Mouse (Mus musculus) forebrain, embryonic 16.5 days (tissue): Measurements from ENCODE around the gene Mindy3. TPM values are rescaled to one million over a fixed set of nuclear protein-coding genes. Genes with fewer than 3 reads are reported as not detected.
"Not testable (repeated sequence)": the region's sequence is repeated elsewhere in the genome, so short reads cannot be mapped to it uniquely, and the experiment has no call there.

Source experiments
- ATAC-seq: fragments of 200-750 bp; cut with Nextera tagmentation; 2 replicates; pipeline ENCODE4 v1.8.0; 2017; ENCODE audit warnings: mild to moderate bottlenecking, moderate library complexity
- H3K27ac ChIP-seq: fragments of 300-500 bp; sonication (generic); 2 replicates; pipeline ENCODE4 v1.5.1; 2014; ENCODE audit warnings: low read length, control low read depth
- H3K27me3 ChIP-seq: fragments of 300-500 bp; sonication (generic); replicated peaks from 2 replicates; pipeline ENCODE4 v1.6.1; 2014; ENCODE audit warnings: low read length; ENCODE audit not compliant: control insufficient read depth, insufficient read depth
- H3K36me3 ChIP-seq: fragments of 300-500 bp; sonication (generic); 2 replicates; pipeline ENCODE4 v1.6.1; 2014; ENCODE audit not compliant: control insufficient read depth, insufficient read depth
- H3K4me1 ChIP-seq: fragments of 300-500 bp; sonication (generic); replicated peaks from 2 replicates; pipeline ENCODE4 v1.6.1; 2014; ENCODE audit warnings: low read length; ENCODE audit not compliant: control insufficient read depth, insufficient read depth
- H3K4me2 ChIP-seq: fragments of 300-500 bp; sonication (generic); 2 replicates; pipeline ENCODE4 v1.6.1; 2014; ENCODE audit warnings: mild to moderate bottlenecking, low read length, control low read depth
- H3K4me3 ChIP-seq: fragments of 300-500 bp; sonication (generic); replicated peaks from 2 replicates; pipeline ENCODE4 v1.5.1; 2014; ENCODE audit warnings: mild to moderate bottlenecking, low read length, control low read depth
- H3K9ac ChIP-seq: fragments of 300-500 bp; sonication (generic); replicated peaks from 2 replicates; pipeline ENCODE4 v1.6.1; 2014; ENCODE audit warnings: low read depth, low read length, control low read depth
- H3K9me3 ChIP-seq: fragments of 300-500 bp; sonication (generic); 2 replicates; pipeline ENCODE4 v1.6.1; 2016; ENCODE audit warnings: low read length; ENCODE audit not compliant: control insufficient read depth
- WGBS: fragments of 180-500 bp; shearing (Covaris S2); extraction: QIAGEN DNeasy Blood & Tissue Kit; methylation state at CpG from one replicate; pipeline ENCODE4 v1.1.7; 2014; 5-methylcytosine and 5-hydroxymethylcytosine counted together
- polyA plus RNA-seq: library from polyadenylated mRNA; unstranded; fragments of >200 nt; fragmentation: Nextera tagmentation; extraction: Ambion mirVana; gene quantifications from 2 replicates; pipeline ENCODE4 v1.2.1, GENCODE M21; 2015

Gene Mindy3
- polyA plus RNA-seq: 40.5 and 43.4 TPM in 2 replicates

DNA sequence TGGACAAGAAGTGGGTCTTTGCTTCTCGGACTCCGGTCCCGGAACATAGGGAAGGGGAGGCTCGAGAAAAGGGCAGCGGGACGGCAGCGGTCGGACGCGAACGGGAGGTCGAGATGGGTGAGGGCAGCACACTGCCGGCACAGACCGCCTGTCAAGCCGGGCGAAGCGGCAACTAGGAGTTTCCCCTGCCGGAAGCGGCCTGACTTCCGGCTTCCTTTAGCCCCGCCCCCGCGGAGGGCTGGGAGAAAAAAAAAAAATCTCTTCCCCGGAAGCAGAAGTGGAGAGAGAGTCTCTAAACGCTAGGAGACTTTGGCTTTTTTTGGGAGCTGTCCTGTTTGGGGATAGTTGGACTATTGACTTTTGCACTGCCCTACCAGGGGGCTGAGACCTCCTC is at the start of gene Mindy3:
Gene Mindy3, minus strand, starts transcription at position 209 of the 394 bp plus-strand sequence.
- peak within 1 kb of the TSS; percentile 71 for H3K4me3 ChIP-seq
- WGBS: under 1% methylated on average over 25 of the region's 25 CpGs
- peak within 1 kb of the TSS; percentile 74 for H3K9ac ChIP-seq
- peak within 1 kb of the TSS; percentile 87 for H3K4me2 ChIP-seq
- H3K9me3 ChIP-seq: no peaks in the 10 kb centered on the region
- H3K4me1 ChIP-seq: peaks cover 10% of the 10 kb centered on the region
- no peak within 1 kb of the TSS for H3K27ac ChIP-seq
- no peaks in the 10 kb centered on the region for H3K36me3 ChIP-seq
- H3K27me3 ChIP-seq: no peaks in the 10 kb centered on the region
- peak; percentile 95 for ATAC-seq

DNA sequence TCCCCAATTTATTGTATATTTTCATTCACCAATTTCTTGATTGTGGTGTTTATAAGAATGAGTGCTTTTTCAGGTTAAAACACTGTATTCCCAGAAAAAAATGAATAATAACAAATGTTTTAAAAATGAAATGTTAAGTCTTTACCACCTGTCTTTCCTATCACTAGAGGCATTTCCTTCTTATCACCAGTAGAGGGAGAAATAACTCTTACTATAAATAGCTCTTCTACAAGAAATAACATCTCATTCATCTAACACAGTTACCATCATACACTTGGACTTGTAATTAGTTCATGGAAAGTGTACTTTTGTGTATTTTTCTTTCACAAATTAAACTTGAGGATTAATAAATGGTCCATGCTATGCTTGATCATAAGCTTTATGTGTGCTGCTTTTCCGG is 40.5 kb upstream of the Mindy3 start:
- no peak overlapping the region for H3K4me3 ChIP-seq
- H3K4me2 ChIP-seq: no peak overlapping the region
- ATAC-seq: peak; percentile 75
- no peaks in the 10 kb centered on the region for H3K4me1 ChIP-seq
- no peak overlapping the region for H3K9ac ChIP-seq
- H3K27me3 ChIP-seq: no peaks in the 10 kb centered on the region
- H3K36me3 ChIP-seq: no peaks in the 10 kb centered on the region
- H3K9me3 ChIP-seq: no peaks in the 10 kb centered on the region
- H3K27ac ChIP-seq: no peak overlapping the region
- 92% methylated on average over 1 of the region's 1 CpGs for WGBS

DNA sequence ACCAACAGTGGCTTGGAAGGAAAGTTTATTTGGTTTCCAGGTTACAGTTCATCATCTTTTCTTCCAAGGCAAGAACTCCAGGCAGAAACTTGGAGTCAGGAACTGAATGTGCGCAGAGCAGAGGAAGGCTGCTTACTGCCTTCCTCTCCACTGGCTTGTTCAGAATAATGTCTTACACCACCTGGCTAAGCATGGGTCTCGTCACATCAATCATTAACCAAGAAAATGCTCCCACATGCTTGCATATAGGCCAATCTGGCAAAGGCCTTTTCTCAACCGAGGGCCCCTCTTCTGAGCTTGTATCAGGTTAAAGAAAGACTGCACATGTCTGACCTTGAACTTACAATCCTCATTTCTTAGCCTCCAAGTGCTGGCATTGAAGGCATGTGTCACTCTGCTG is 30.8 kb upstream of the Mindy3 start:
- Histone ChIP-seq H3K4me1 (no peaks in the 10 kb centered on the region), H3K9me3 (no peaks in the 10 kb centered on the region), H3K4me2 (no peak overlapping the region), H3K9ac (no peak overlapping the region), H3K27me3 (no peaks in the 10 kb centered on the region), H3K27ac (no peak overlapping the region), H3K4me3 (no peak overlapping the region), H3K36me3 (no peaks in the 10 kb centered on the region)
- WGBS: 83% methylated on average over 3 of the region's 3 CpGs
- no peak for ATAC-seq

DNA sequence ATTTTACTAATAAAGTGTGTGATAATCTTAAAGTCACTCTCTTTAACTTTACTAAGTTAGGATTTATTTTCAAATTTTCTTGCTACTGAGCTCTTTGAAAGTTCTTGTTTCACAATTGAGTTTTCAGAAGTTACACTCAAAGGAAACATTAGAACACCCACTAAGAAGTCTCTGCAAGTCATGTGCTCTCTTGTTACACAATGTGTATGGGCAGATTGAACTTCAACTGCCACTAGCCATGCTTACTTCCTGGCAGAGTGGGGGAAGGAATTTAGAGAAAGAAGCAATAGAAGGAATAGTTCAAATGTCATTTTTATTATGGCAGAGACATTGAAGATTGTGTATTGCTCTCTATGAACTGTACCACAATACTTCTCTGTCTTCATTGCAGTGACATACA is 20.9 kb upstream of the Mindy3 start:
- no peaks in the 10 kb centered on the region for H3K36me3 ChIP-seq
- ATAC-seq: no peak
- H3K4me2 ChIP-seq: no peak overlapping the region
- H3K27me3 ChIP-seq: no peaks in the 10 kb centered on the region
- H3K4me3 ChIP-seq: no peak overlapping the region
- no peak overlapping the region for H3K27ac ChIP-seq
- no peak overlapping the region for H3K9ac ChIP-seq
- H3K9me3 ChIP-seq: no peaks in the 10 kb centered on the region
- H3K4me1 ChIP-seq: no peaks in the 10 kb centered on the region

DNA sequence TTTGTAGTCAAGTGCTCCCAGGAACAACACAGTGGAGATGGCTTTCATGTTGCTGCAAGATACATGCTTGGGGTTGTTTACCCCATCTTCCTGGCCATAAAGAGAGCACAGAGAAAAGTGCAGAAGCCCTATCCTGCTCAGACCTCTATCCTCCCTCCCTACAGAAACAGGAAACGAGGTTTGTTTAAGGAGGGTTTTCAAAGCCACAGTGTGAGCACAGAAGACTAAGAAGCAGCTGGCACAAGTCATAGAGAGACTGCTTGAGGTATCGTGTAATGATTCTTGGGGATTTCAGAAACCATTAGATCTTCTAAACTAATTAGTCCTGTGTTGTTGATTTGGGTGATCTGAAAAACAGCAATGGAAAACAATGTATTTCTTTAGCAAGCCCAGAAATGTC is 20.3 kb upstream of the Mindy3 start:
- H3K9ac ChIP-seq: no peak overlapping the region
- no peaks in the 10 kb centered on the region for H3K9me3 ChIP-seq
- no peak overlapping the region for H3K27ac ChIP-seq
- ATAC-seq: no peak
- WGBS: 49% methylated on average over 2 of the region's 2 CpGs
- H3K27me3 ChIP-seq: no peaks in the 10 kb centered on the region
- H3K4me1 ChIP-seq: no peaks in the 10 kb centered on the region
- no peak overlapping the region for H3K4me2 ChIP-seq
- no peaks in the 10 kb centered on the region for H3K36me3 ChIP-seq
- no peak overlapping the region for H3K4me3 ChIP-seq

DNA sequence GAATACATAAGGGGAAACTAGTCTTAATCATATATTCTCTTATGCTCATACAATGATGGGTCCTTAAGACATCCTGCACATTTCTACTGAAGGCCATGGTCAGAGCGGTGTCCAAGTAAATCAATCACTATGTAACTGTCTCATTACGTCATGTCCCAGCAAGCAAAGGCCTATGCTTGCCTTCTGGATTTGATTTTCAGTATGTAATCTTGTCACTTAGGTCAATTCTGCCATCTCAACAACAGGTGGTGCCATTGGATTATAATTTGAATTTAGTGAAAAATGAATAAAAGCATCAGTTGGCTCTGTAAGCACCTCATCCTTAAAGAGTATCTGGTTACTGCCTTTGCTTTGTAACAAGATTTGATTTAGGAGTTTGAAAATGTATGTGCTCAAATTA is 18.9 kb upstream of the Mindy3 start:
- Histone ChIP-seq H3K27ac (no peak overlapping the region), H3K9ac (no peak overlapping the region), H3K9me3 (no peaks in the 10 kb centered on the region), H3K4me2 (no peak overlapping the region), H3K4me3 (no peak overlapping the region), H3K36me3 (no peaks in the 10 kb centered on the region), H3K4me1 (no peaks in the 10 kb centered on the region), H3K27me3 (no peaks in the 10 kb centered on the region)
- WGBS: 91% methylated on average over 2 of the region's 2 CpGs
- peak; percentile 26; the same call in 1 of the 2 replicates for ATAC-seq

DNA sequence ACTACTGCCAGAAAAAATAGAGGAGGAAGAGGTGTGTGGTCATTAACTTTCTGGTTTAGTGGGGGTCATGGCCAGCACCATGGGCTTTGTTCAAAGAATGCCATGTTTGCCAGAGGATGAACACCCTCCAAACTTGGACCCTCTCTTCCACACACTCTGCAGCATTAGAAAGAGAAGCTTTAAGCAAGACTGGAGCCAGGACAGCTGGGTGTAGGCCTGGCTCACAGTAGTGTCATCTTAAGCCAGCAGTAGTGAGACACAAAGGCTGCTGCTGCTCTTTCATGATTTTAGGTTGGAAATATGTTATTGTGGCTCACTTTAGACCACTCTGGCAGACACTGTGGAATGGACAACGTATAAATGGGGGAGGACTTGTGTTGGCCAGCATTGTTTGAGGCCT is 12.8 kb upstream of the Mindy3 start:
- Histone ChIP-seq H3K4me2 (no peak overlapping the region), H3K9me3 (no peaks in the 10 kb centered on the region), H3K27me3 (no peaks in the 10 kb centered on the region), H3K9ac (no peak overlapping the region), H3K4me3 (no peak overlapping the region), H3K27ac (no peak overlapping the region), H3K36me3 (no peaks in the 10 kb centered on the region), H3K4me1 (no peaks in the 10 kb centered on the region)
- ATAC-seq: no peak
- WGBS: 63% methylated on average over 1 of the region's 1 CpGs

DNA sequence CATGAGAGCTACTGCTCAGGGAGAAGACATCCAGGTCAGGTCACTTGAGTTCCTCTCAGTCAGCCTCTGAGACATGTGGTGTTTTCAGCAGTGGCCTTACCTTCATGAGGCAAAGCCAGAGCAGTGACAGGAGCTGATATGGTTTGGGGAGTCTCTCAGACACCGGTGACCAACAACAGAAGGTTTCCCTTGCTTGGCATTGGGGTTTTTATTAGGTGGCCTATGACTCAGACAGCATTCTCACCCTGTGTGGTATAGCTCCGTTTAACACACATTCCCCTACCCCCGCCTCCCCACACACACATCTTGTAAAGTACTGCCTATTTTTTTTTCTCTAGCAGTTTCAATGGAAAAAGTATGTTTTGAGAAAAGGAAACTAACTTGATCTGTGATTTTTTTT is 5.1 kb upstream of the Mindy3 start:
- ATAC-seq: no peak
- 84% methylated on average over 3 of the region's 3 CpGs for WGBS
- Histone ChIP-seq H3K4me3 (no peak overlapping the region), H3K27ac (no peak overlapping the region), H3K27me3 (no peaks in the 10 kb centered on the region), H3K9me3 (no peaks in the 10 kb centered on the region), H3K4me1 (no peaks in the 10 kb centered on the region), H3K9ac (no peak overlapping the region), H3K36me3 (no peaks in the 10 kb centered on the region), H3K4me2 (no peak overlapping the region)

DNA sequence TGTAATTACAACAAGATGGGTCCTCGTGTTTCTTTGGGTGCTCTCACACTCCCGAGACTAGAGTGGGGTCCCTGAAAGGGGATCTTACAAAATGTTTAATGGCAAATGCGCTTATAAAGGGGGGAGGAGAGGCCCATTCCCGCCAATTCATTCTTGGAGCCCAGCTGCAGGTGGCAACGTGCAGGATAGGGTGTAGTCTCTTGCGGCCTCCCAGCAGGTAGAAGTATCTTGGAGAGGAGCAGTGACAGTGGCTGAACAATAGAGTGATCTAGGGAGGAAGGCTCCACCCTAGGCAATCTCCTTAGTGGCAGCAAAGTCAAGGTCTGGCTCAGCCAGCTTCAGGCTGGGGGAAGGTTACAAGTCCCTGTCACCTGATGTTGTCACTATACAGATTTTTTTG is 4.2 kb upstream of the Mindy3 start:
- 57% methylated on average over 6 of the region's 6 CpGs for WGBS
- H3K9ac ChIP-seq, H3K27me3 ChIP-seq, ATAC-seq, H3K4me3 ChIP-seq, H3K9me3 ChIP-seq, H3K36me3 ChIP-seq, H3K27ac ChIP-seq, H3K4me1 ChIP-seq, H3K4me2 ChIP-seq: not testable (repeated sequence)

DNA sequence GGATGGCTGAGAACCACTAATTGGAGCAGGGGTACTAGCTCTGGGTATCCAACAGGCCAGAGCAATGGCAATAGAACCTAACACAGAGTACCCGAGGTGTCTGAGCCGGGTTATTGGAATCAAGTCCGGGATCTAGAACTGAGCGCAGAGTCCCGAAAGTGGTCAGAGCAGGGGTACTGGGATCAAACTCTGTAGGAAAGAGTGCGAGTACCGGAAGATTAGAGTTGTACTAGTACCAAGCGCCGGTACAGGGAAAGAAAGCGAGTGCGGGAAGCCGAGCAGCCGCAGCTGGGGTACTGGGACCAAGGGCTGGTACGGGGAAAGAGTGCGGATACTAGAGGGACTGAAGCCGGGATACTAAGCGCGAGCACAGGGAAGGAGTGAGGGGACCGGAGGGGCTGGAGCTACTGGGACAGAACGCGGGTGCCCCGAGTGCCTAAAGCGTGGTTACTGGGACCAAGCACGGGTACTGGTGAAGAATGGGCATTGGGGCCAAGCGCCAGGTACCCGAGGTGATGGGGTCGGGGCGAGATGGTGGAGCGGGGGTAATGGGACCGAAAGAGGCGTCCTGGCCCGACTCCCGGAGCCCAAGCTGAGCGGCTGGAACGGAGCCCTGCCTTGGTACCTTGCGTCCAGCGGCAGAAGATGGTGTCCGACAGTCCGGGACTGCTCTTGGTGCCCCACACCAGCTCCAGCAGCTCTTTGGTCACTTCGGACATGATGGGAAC is 572 bp downstream of the Mindy3 start:
- Histone ChIP-seq H3K9ac (peak overlapping the region; percentile 74), H3K4me2 (peak overlapping the region; percentile 87), H3K27me3 (no peaks in the 10 kb centered on the region), H3K4me1 (peaks cover 10% of the 10 kb centered on the region), H3K4me3 (peak overlapping the region; percentile 71), H3K36me3 (no peaks in the 10 kb centered on the region), H3K9me3 (no peaks in the 10 kb centered on the region), H3K27ac (no peak overlapping the region)
- peak; percentile 81 for ATAC-seq
- WGBS: under 1% methylated on average over 40 of the region's 40 CpGs
